Mouse (Mus musculus) megakaryocyte, embryonic 14.5 days (primary cell): Measurements from ENCODE around the gene Fbxw7.

Source experiments
- FLI1 ChIP-seq: IDR thresholded peaks from 2 replicates; pipeline ENCODE4 v1.6.1; 2012; ENCODE audit warnings: low read length, inconsistent platforms, mixed read lengths
- GATA1 ChIP-seq: IDR thresholded peaks from 3 replicates; pipeline ENCODE4 v1.6.1; 2012; ENCODE audit warnings: mixed read lengths, low read length, inconsistent platforms, borderline replicate concordance

DNA sequence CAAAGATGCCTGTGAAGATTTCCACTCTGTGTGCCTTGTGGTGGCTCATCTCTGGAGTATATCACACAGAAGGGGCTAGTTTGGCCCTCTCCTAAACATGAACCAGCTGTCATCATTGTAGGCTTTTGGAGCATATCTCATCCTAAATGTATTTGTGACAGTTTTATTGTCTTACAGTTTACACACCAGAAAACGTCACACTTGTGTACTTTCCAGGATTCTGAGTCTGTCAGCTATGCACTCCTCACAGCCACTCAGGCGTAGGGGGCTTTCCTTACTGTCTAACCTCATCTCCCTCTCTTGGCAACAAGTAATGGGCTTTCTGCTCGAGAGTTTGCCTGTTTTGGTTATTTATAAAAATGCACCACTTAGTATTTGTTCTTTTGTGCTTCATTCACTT lies 50.6 kb downstream of the Fbxw7 start:
- no peak for TF ChIP-seq GATA1
- TF ChIP-seq FLI1, result no peak
